Mouse (Mus musculus) stomach, postnatal 0 days (tissue): ENCODE results near the gene Nub1. TPM values are rescaled to one million over a fixed set of nuclear protein-coding genes. Genes with fewer than 3 reads are reported as not detected.
"Not testable (repeated sequence)": the region's sequence is repeated elsewhere in the genome, so short reads cannot be mapped to it uniquely, and the experiment has no call there.

Experiments
- ATAC-seq: fragments of 200-750 bp; cut with Nextera tagmentation; 2 replicates; pipeline ENCODE4 v1.8.0; 2017; ENCODE audit not compliant: low FRiP score, low TSS enrichment
- DNase-seq: peaks from one replicate; pipeline ENCODE4 v3.0.0-alpha.2; 2016; ENCODE audit warnings: low spot score
- H3K27ac ChIP-seq: fragments of 300-500 bp; sonication (generic); replicated peaks from 2 replicates; pipeline ENCODE4 v1.5.1; 2014; ENCODE audit warnings: mild to moderate bottlenecking, control low read depth
- H3K27me3 ChIP-seq: fragments of 300-500 bp; sonication (generic); 2 replicates; pipeline ENCODE4 v1.6.1; 2014; ENCODE audit warnings: low read length; ENCODE audit not compliant: control insufficient read depth, insufficient read depth
- H3K36me3 ChIP-seq: fragments of 300-500 bp; sonication (generic); 2 replicates; pipeline ENCODE4 v1.6.1; 2014; ENCODE audit warnings: low read length, mixed read lengths; ENCODE audit not compliant: control insufficient read depth, insufficient read depth
- H3K4me1 ChIP-seq: fragments of 300-500 bp; sonication (generic); replicated peaks from 2 replicates; pipeline ENCODE4 v1.6.1; 2014; ENCODE audit warnings: antibody characterized with exemption; ENCODE audit not compliant: control insufficient read depth, insufficient read depth
- H3K4me2 ChIP-seq: fragments of 300-500 bp; sonication (generic); replicated peaks from 2 replicates; pipeline ENCODE4 v1.6.1; 2014; ENCODE audit warnings: low read depth, mild to moderate bottlenecking, control low read depth, moderate library complexity
- H3K4me3 ChIP-seq: fragments of 300-500 bp; sonication (generic); 2 replicates; pipeline ENCODE4 v1.5.1; 2014; ENCODE audit warnings: low read depth, low read length, control low read depth
- H3K9ac ChIP-seq: fragments of 300-500 bp; sonication (generic); 2 replicates; pipeline ENCODE4 v1.6.1; 2014; ENCODE audit warnings: mild to moderate bottlenecking, low read length, control low read depth, mixed read lengths
- H3K9me3 ChIP-seq: fragments of 300-500 bp; sonication (generic); 2 replicates; pipeline ENCODE4 v1.6.1; 2016; ENCODE audit warnings: low read length; ENCODE audit not compliant: control insufficient read depth
- CTCF ChIP-seq: IDR thresholded peaks from 2 replicates; pipeline ENCODE4 v1.5.1; 2016; ENCODE audit warnings: antibody characterized with exemption, low read depth, mild to moderate bottlenecking, moderate library complexity
- EP300 ChIP-seq: optimal IDR thresholded peaks from 2 replicates; pipeline ENCODE3; 2016; ENCODE audit warnings: antibody characterized with exemption
- WGBS: fragments of 180-500 bp; shearing (Covaris S2); extraction: QIAGEN DNeasy Blood & Tissue Kit; methylation state at CpG from one replicate; pipeline ENCODE4 v1.1.7; 2014; 5-methylcytosine and 5-hydroxymethylcytosine counted together
- polyA plus RNA-seq: library from polyadenylated mRNA; unstranded; fragments of >200 nt; fragmentation: Nextera tagmentation; extraction: Ambion mirVana; gene quantifications from 2 replicates; pipeline ENCODE4 v1.2.1, GENCODE M21; 2015

Nub1 gene
- polyA plus RNA-seq, 1 experiment from 2014 or later, result 18.5 TPM

GRCm38 (mm10) chr5:24659708-24660423, 25.5 kb upstream of the Nub1 start:
- Histone ChIP-seq H3K4me3 (no peak overlapping the region), H3K9me3 (no peaks in the 10 kb centered on the region), H3K4me1 (no peaks in the 10 kb centered on the region), H3K4me2 (no peak overlapping the region), H3K27me3 (no peaks in the 10 kb centered on the region), H3K36me3 (no peaks in the 10 kb centered on the region), H3K27ac (no peak overlapping the region), H3K9ac (no peak overlapping the region)
- 74% methylated on average over 4 of the region's 4 CpGs for whole genome bisulfite sequencing
- TF ChIP-seq EP300 (no peak), CTCF (no peak)
- ATAC-seq (no peak), DNase-seq (no peak)

GRCm38 (mm10) chr5:24661457-24661856, 23.9 kb upstream of the Nub1 start:
- Histone ChIP-seq H3K27me3 (no peaks in the 10 kb centered on the region), H3K9me3 (no peaks in the 10 kb centered on the region), H3K4me2 (no peak overlapping the region), H3K36me3 (no peaks in the 10 kb centered on the region), H3K27ac (no peak overlapping the region), H3K9ac (no peak overlapping the region), H3K4me1 (no peaks in the 10 kb centered on the region), H3K4me3 (no peak overlapping the region)
- 62% methylated on average over 6 of the region's 6 CpGs for WGBS
- TF ChIP-seq CTCF (no peak), EP300 (no peak)
- ATAC-seq (no peak), DNase-seq (no peak)

- Histone ChIP-seq H3K4me1 (no peaks in the 10 kb centered on the region), H3K4me2 (no peak overlapping the region), H3K36me3 (no peaks in the 10 kb centered on the region), H3K27ac (no peak overlapping the region), H3K4me3 (no peak overlapping the region), H3K9me3 (no peaks in the 10 kb centered on the region), H3K27me3 (no peaks in the 10 kb centered on the region), H3K9ac (no peak overlapping the region)
- 23% methylated on average over 4 of the region's 4 CpGs for WGBS
- TF ChIP-seq CTCF, result peak; percentile 95
- no peak for TF ChIP-seq EP300
- DNase-seq, result peak; percentile 82
- peak; percentile 78 for ATAC-seq
These were observed 11.1 kb upstream of the Nub1 start for GRCm38 (mm10) chr5:24674238-24674637.

- no peaks in the 10 kb centered on the region for H3K36me3 ChIP-seq
- no peaks in the 10 kb centered on the region; the same call in 1 of the 2 replicates for H3K4me1 ChIP-seq
- no peaks in the 10 kb centered on the region for H3K9me3 ChIP-seq
- H3K4me2 ChIP-seq, result no peak overlapping the region
- H3K27me3 ChIP-seq, result no peaks in the 10 kb centered on the region
- TF ChIP-seq EP300 (no peak), CTCF (no peak)
- ATAC-seq (no peak), DNase-seq (no peak)
- 30% methylated on average over 1 of the region's 1 CpGs for WGBS
- H3K9ac ChIP-seq, result no peak overlapping the region
- no peak overlapping the region for H3K4me3 ChIP-seq
- H3K27ac ChIP-seq, result no peak overlapping the region
These were observed 3.9 kb upstream of the Nub1 start for GRCm38 (mm10) chr5:24681436-24681835.

- Histone ChIP-seq H3K9ac (peak overlapping the region; percentile 64), H3K4me2 (peak overlapping the region; percentile 58), H3K4me1 (no peaks in the 10 kb centered on the region; the same call in 1 of the 2 replicates), H3K9me3 (no peaks in the 10 kb centered on the region), H3K27me3 (no peaks in the 10 kb centered on the region), H3K4me3 (peak overlapping the region; percentile 42), H3K36me3 (peaks cover under 1% of the 10 kb centered on the region; the same call in 1 of the 2 replicates), H3K27ac (peak overlapping the region; percentile 99)
- TF ChIP-seq CTCF (peak; percentile 35), EP300 (no peak)
- DNase-seq, result peak; percentile 50
- peak; percentile 6 for ATAC-seq
- WGBS, result 13% methylated on average over 16 of the region's 16 CpGs
These were observed 560 bp upstream of the Nub1 start for GRCm38 (mm10) chr5:24684578-24685365.

- Histone ChIP-seq H3K27me3 (no peaks in the 10 kb centered on the region), H3K9me3 (no peaks in the 10 kb centered on the region), H3K4me1 (no peaks in the 10 kb centered on the region; the same call in 1 of the 2 replicates), H3K36me3 (peaks cover 5% of the 10 kb centered on the region), H3K27ac (peak overlapping the region; percentile 98), H3K4me2 (peak overlapping the region; percentile 55), H3K9ac (peak overlapping the region; percentile 81), H3K4me3 (peak overlapping the region; percentile 92)
- DNase-seq (no peak), ATAC-seq (no peak)
- TF ChIP-seq EP300, result no peak
- TF ChIP-seq CTCF, result no peak
- WGBS, result 0% methylated on average over 15 of the region's 15 CpGs
These were observed 844 bp downstream of the Nub1 start for GRCm38 (mm10) chr5:24686176-24686575.

GRCm38 (mm10) chr5:24686671-24687420, 1.5 kb downstream of the Nub1 start:
- H3K4me1 ChIP-seq, H3K9me3 ChIP-seq, DNase-seq, ATAC-seq, H3K9ac ChIP-seq, H3K27me3 ChIP-seq: not testable (repeated sequence)
- H3K27ac ChIP-seq, result peak overlapping the region; percentile 98
- 69% methylated on average over 16 of the region's 16 CpGs for WGBS
- peak overlapping the region; percentile 92 for H3K4me3 ChIP-seq
- peaks cover 10% of the 10 kb centered on the region for H3K36me3 ChIP-seq
- H3K4me2 ChIP-seq, result peak overlapping the region; percentile 55
